Mouse (Mus musculus) urinary bladder, adult 2 months (tissue): Measurements from ENCODE around the gene Spesp1. TPM values are rescaled to one million over a fixed set of nuclear protein-coding genes. Genes with fewer than 3 reads are reported as not detected.
A peak's percentile ranks its signal among the peaks of the same experiment; 100 is the strongest.

ENCODE experiments used
- DNase-seq: peaks from one replicate; pipeline ENCODE4 v3.0.0; 2022; ENCODE audit warnings: low spot score
- polyA plus RNA-seq: library from polyadenylated mRNA; depleted of rRNA; stranded (reverse); fragments of >200 nt; gene quantifications from 2 replicates; pipeline ENCODE4 v1.2.3, GENCODE M21; 2012; rRNA removed

The Spesp1 gene
- polyA plus RNA-seq, 1 experiment, result not detected

DNA sequence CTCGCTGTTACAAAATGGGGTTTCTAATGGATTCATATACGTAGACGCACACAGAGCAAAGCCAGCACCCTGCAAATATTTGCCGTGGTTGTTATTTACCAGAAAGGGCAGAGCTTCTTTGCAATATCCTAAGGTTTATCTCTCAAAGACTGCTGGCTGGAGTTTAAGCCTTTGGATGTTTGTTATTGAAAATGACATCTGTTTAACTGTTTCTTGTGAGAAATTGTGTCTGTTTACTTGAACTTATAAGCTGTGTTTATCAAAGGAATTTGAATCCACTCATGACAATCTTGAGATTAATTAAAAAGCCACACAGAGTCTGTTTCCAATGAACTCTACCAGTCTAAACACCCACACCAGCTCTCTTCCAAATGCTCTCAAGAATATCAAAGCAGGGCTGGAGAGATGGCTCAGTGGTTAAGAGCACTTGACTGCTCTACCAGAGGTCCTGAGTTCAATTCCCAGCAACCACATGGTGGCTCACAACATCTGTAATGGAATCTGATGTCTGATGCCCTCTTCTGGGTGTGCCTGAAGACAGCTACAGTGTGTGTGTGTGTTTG lies 35.5 kb downstream of the Spesp1 start:
- no peak for DNase-seq

DNA sequence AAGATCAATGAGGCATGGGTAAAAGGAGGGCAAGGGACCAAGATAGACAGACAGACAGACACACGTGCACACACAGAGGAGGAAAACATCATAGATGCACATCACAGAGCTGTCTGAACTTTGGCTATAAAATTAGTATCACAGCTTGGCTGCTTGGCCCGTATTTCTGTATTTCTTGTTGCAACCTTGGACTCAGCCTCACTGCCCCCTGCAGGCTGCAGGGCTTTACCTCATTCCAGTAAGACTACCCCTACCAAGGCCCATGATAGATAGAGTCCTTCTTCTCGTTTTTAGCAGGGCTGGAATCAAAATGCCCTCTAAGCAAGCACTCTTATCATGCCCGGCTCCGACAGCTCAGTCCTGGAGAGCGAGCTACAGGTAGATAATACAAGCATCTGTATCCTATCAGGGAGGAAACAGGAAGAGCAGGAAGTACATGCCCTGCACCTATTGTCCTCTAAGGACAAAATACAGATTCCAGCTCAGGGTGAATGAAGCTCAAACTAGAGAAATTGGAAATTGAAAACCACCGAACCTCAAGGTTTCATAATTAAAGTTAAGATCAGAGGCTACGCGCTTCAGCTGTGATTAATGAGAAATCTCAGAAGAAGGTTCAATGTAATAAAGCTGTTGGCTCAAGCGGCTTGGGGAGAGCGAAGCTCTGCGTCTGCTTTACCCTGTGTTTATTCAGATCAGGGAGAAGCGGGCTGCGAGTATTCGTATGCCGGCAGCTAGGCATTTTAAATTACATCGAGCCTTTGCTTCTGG lies 36.2 kb downstream of the Spesp1 start:
- DNase-seq, result no peak

DNA sequence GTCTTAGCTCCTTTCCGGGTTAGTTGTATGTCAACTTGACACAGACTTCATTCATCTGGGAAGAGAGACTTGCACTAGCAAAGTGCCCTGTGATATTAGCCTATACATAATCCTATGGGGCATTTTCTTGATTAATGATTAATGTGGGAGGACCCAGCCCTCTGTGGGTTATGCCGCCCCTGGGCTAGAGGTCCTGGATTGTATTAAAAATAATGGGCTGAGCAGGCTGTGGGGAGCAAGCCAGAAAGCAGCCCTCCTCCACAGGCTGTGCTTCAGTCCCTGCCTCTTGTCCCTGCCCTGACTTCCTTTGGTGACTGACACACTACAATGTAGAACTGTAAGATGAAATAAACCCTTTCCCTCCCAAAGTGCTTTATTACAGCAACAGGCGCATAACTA lies 37.4 kb downstream of the Spesp1 start:
- DNase-seq, result no peak

DNA sequence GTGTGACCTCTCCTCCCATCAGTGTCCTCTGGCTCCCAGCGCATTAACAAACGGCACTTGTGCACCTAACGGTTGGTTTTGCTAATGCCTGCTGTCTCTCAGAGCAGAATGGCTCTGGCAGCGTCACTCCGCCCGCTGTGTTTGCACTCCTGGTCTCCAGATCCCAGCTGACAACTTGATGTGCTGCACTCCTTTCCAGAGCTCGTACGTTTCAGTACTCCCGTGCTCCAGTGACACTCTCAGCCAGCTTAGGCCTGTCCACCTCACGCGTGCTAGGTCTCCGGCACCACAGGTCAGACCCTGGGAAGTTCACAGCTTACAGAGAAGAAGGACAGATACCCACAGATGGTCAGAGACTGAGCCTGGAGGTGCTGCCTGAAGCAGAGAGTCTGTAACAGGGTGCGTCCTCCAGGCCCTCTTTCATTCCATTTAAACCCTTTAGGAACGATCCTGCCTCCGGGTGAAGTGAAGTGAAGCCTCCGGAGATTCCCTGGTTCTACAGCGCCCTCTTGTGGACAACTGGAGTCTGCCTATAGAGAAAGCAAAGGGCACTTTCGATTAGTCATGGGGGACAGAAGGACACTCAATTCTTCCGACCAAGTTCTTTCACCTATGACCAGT lies 37.9 kb downstream of the Spesp1 start:
- peak; percentile 34 for DNase-seq

DNA sequence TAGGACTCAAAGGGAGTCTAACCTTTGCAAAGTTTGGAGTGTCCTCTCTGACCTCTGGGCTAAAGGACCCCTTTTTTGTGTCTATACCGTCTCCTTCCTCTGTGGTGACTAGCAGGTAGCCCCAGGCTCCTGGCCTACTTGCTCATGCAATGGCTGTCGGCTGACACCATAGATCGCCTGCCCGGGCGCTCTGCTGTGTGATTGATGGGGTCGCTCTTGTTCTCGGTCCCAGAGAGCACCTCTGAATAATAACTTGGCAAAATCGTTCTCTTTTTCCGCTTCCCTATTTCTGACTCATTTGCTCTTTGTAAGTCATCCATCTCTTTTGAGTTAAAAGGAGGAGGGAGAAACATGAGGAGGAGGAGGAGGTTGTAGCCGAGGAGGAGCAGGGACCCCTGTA lies 42.0 kb downstream of the Spesp1 start:
- DNase-seq, result no peak

DNA sequence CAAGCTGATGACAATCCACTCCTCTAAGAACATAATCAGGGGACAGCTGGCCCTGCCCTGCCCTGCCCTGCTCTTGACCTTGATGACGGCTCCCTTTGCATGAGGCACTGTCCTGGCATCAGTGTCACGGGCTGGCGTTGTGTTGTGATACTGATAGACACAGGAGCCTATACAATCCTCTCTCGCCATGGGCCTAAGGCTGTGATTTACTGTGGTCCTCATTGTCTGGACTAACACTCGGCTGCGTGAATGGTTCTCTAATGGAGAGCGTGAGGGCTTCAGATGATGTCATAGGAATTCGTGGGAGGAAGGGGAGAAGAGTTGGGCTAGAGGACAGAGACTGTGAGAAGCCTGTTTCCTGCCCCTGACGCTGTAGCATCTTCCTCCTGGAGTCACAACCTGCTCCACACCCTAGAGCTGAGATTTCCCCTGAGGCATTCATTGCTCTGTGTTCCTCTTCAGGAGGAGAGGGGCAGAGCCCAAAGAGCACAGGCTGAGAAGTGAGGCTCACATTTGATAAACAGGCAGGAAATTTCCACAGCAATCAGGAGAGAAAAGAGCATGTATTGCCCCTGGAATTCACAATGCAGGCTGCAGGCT lies 44.5 kb downstream of the Spesp1 start:
- no peak for DNase-seq

DNA sequence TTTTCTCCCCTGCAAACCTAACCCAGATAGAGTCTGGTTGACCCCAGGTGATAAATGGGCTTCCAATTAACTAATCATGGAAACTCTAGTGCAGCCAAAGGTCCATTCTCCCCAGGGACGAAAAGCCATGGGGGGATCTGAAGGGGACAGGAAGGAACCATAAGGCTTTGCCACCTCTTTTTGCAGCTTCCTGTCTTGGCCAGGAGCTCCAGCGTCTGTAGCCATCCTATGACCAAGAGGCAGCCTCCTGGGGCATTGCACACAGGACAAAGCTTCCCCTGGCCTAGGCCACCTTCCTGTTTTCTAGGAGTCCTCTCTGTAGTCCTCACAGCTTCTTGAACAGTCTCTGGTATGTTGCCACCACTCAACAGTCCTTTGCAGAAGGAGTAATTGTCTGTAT lies 46.5 kb downstream of the Spesp1 start:
- no peak for DNase-seq

DNA sequence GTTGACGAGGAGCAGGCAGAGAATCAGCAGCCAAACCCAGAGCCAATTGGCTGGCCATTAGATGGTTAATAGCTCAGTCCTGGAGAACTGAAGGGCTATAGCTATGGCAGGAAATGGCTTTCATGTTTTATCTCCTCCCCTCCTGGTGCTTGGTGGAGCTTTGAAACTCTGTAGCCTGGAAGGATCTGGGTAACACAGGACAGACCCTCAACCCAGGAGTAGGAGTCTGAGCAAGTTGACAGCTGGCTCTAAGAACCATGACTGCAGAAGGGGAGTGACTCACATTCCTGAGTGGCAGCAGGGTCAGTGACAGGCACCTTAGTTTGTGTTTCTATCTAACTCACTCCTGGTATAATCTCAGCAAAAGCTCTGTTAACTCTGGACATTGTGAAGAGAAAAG lies 49.4 kb downstream of the Spesp1 start:
- DNase-seq, result no peak

DNA sequence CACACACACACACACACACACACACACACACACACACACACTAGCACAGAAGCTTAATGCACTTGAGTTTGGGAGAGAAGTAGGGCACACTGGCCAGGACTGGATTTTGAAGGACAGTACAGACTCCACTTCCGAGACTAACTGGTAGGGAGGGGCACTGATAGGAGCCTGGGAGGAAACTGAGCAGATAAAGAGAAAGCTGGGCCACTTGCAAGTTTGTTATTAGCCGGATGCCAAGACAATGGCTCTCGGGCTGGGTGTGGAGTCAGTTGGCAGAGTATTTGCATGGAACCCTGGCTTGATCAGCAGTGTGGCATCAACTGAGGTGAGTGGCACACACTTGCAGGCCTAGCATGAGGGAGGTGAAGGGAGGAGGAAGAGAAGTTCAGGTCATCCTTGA lies 51.0 kb downstream of the Spesp1 start:
- DNase-seq, result no peak

DNA sequence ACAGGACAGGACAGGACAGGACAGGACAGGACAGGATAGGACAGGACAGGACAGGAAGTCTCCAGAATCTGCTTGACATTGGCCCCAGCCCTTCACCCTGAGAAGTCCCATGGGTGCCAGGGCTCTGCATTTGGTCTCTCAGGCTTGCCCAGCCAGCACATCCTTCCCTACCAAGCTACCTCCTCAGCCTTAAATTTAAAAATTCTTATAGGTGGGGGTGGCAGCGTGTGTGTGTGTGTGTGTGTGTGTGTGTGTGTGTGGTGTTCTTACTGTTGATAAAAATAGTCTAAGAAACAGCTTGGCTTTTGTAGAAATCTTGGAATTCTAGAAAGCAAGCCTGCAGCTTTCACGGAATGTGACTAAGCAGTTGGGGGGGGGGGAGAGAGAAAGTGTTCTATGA lies 52.0 kb downstream of the Spesp1 start:
- DNase-seq, result no peak

DNA sequence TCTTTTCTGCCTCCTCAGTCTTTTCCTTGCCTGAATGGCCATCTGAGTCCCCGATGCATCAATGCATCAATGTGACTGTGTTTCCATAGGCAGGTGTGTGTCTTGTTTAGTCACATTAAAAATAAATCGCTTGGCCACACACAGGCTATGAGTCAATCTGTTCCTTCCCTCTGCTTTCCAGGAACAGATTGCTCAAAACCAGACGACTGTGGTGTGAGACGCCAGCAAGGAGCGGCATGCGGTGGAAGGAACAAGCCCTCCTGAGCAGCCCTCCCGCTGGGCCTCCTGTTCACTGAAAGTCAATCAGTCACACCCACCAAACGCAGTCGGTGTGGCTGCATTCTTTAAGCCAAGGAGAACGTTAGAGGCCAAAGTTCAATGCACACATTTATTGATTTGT lies 59.5 kb downstream of the Spesp1 start:
- no peak for DNase-seq

DNA sequence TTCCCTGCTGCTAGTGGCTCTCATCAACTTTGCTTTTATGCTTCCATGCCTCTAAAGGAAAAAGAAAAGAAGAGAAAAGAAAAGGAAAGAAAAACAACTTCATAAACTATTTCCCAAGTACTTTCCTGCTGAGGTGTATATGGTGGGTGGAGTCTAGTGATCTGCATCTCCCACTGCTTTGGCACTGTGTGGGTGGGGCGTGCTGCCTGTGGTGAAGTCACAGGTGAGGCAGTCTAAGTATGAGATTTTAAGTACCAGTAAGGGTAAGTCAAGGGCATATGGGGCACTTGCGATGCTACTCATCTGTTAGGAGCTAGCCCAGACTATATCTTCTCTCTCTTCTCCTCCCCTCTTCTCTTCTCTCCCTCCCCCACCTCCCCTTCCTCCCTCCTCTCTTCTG lies 60.0 kb downstream of the Spesp1 start:
- no peak for DNase-seq

Other genes with a start within 250 kb of the Spesp1 start
- 11.1 and 12.6 TPM in 2 replicates for gene Glce, start 159.6 kb downstream of the Spesp1 start, polyA plus RNA-seq
- 171 and 244 TPM in 2 replicates for gene Anp32a, start 59.1 kb upstream of the Spesp1 start, polyA plus RNA-seq